Mouse (Mus musculus): Measurements from ENCODE around the gene Lrrc7. TPM values are rescaled to one million over a fixed set of nuclear protein-coding genes. Genes with fewer than 3 reads are reported as not detected.

Lrrc7 gene
- polyA plus RNA-seq, 1 experiment from 2014 or later = 0.97 TPM

- no peaks in the 10 kb centered on the region for H3K27me3 ChIP-seq (ENCODE audit: control insufficient read depth, insufficient read depth, low read length)
- no peaks in the 10 kb centered on the region for H3K4me1 ChIP-seq (ENCODE audit: control insufficient read depth, insufficient read depth, low read length)
- no peak for DNase-seq (ENCODE audit: low spot score, missing footprints)
- H3K27ac ChIP-seq (ENCODE audit: low read depth, low read length) = no peak overlapping the region
- ATAC-seq (ENCODE audit: low FRiP score) = no peak
- no peak overlapping the region for H3K4me3 ChIP-seq (ENCODE audit: low read depth, low read length)
- no peaks in the 10 kb centered on the region for H3K36me3 ChIP-seq (ENCODE audit: control insufficient read depth, insufficient read depth, low read length)
- no peaks in the 10 kb centered on the region for H3K9me3 ChIP-seq (ENCODE audit: control insufficient read depth, low read length)
- no peak overlapping the region for H3K9ac ChIP-seq (ENCODE audit: low read length)
- no peak overlapping the region for H3K4me2 ChIP-seq
- WGBS = 74% methylated on average over 5 of the region's 5 CpGs
These were observed 484.2 kb downstream of the Lrrc7 start for GRCm38 (mm10) chr3:158077828-158078227.

- Histone ChIP-seq H3K9me3 (ENCODE audit: control insufficient read depth, low read length) (no peaks in the 10 kb centered on the region), H3K36me3 (ENCODE audit: control insufficient read depth, insufficient read depth, low read length) (no peaks in the 10 kb centered on the region), H3K27me3 (ENCODE audit: control insufficient read depth, insufficient read depth, low read length) (no peaks in the 10 kb centered on the region), H3K9ac (ENCODE audit: low read length) (no peak overlapping the region), H3K27ac (ENCODE audit: low read depth, low read length) (no peak overlapping the region), H3K4me1 (ENCODE audit: control insufficient read depth, insufficient read depth, low read length) (no peaks in the 10 kb centered on the region), H3K4me2 (no peak overlapping the region), H3K4me3 (ENCODE audit: low read depth, low read length) (no peak overlapping the region)
- DNase-seq (ENCODE audit: low spot score, missing footprints) (no peak), ATAC-seq (ENCODE audit: low FRiP score) (no peak)
- WGBS = 54% methylated on average over 1 of the region's 1 CpGs
These were observed 484.6 kb downstream of the Lrrc7 start for GRCm38 (mm10) chr3:158077380-158077772.

DNA sequence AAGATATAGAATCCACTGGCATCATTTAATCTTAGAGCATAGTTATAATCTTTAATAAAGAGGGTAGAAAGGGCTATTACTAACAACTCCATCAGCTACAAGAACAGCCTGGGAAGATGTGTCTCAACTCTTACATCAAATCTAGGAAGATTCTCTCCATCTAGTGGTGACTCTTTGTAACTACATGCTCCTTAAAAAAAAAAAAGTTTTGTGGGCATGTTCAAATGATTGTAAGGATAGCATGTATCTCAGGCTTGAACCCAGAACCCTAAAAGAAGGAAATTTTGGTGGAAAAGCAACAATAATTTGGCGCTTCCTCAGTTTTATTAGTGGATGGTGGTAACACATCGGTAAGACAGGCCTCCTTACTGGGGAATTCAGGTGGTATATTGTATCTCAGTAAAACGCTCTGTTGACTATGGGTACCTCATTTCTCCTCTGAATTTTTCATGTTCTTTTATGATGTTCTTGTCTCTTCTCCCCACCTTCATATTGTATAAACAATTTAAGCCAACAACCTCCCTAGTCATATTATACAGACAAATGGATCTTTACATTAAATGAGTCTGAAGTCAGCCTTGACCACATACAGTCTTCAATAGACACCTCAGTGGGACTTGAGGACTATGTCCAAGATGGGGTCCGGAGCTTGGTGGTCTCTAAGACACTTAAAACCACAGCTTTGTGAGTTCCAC, 485.2 kb downstream of the Lrrc7 start:
- no peak overlapping the region for H3K4me3 ChIP-seq (ENCODE audit: low read depth, low read length)
- DNase-seq (ENCODE audit: low spot score, missing footprints) (peak; percentile 87), ATAC-seq (ENCODE audit: low FRiP score) (0 out of 2 replicates have a peak, but pooled peaks have one; percentile 47)
- H3K9me3 ChIP-seq (ENCODE audit: control insufficient read depth, low read length) = no peaks in the 10 kb centered on the region
- no peaks in the 10 kb centered on the region for H3K36me3 ChIP-seq (ENCODE audit: control insufficient read depth, insufficient read depth, low read length)
- H3K27ac ChIP-seq (ENCODE audit: low read depth, low read length) = no peak overlapping the region
- H3K27me3 ChIP-seq (ENCODE audit: control insufficient read depth, insufficient read depth, low read length) = no peaks in the 10 kb centered on the region
- H3K4me2 ChIP-seq = no peak overlapping the region
- no peaks in the 10 kb centered on the region for H3K4me1 ChIP-seq (ENCODE audit: control insufficient read depth, insufficient read depth, low read length)
- H3K9ac ChIP-seq (ENCODE audit: low read length) = no peak overlapping the region
- 46% methylated on average over 4 of the region's 4 CpGs for WGBS

DNA sequence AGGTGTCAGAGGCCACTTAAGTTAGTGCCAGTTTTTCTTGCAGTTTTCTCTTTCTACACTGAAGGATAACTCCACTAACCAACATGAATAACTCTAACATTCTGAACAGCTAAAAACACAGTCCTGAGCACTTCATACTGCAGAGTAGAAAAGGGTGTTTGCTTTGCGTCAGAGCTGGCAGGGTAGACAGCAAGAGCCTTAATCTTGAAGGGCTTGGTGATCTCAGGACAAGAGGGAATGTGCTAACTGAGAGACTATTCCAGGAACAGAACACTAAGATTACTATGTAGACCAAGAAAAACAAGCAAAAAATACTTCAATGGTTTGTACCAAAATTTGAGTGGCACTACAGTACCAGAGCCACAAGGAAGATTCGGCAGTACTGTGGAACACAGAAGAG, 487.0 kb downstream of the Lrrc7 start:
- DNase-seq (ENCODE audit: low spot score, missing footprints) (no peak), ATAC-seq (ENCODE audit: low FRiP score) (no peak)
- Histone ChIP-seq H3K4me3 (ENCODE audit: low read depth, low read length) (no peak overlapping the region), H3K36me3 (ENCODE audit: control insufficient read depth, insufficient read depth, low read length) (no peaks in the 10 kb centered on the region), H3K4me1 (ENCODE audit: control insufficient read depth, insufficient read depth, low read length) (no peaks in the 10 kb centered on the region), H3K9ac (ENCODE audit: low read length) (no peak overlapping the region), H3K27me3 (ENCODE audit: control insufficient read depth, insufficient read depth, low read length) (no peaks in the 10 kb centered on the region), H3K27ac (ENCODE audit: low read depth, low read length) (no peak overlapping the region), H3K9me3 (ENCODE audit: control insufficient read depth, low read length) (no peaks in the 10 kb centered on the region), H3K4me2 (no peak overlapping the region)
- WGBS = 91% methylated on average over 2 of the region's 2 CpGs

DNA sequence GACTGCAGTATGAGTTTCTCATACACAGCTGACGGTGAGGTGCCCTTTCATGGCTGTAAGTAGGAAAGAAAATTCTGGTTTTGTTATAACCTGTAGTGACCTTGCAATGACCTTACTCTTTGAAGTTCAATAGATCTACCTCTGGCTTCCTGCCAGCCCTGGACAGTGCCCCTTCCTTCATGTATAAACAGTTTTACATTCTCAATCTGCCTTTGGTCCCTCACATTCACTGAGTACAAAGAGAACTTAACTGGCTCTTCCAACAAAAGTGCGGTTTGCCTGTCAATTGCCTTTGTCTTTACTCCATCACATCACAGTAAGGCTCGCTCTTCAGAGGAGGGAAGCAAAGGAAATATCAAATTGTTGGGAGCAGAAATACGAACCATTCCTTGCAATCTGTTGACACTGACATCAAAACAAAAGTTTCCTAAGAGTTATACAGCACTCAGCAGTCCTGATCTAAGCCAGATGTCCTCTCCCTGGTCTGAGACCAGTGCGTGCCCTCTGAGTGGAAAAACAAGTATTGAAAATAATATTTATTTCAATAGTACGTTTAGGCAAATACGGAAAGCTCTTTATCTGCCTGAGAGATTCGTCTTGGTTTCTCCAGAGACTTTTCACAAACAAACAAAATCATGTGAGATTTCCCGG, 493.3 kb downstream of the Lrrc7 start:
- Histone ChIP-seq H3K4me3 (ENCODE audit: low read depth, low read length) (no peak overlapping the region), H3K27me3 (ENCODE audit: control insufficient read depth, insufficient read depth, low read length) (no peaks in the 10 kb centered on the region), H3K27ac (ENCODE audit: low read depth, low read length) (no peak overlapping the region), H3K9me3 (ENCODE audit: control insufficient read depth, low read length) (no peaks in the 10 kb centered on the region), H3K4me1 (ENCODE audit: control insufficient read depth, insufficient read depth, low read length) (no peaks in the 10 kb centered on the region), H3K36me3 (ENCODE audit: control insufficient read depth, insufficient read depth, low read length) (peaks cover 2% of the 10 kb centered on the region; the same call in 1 of the 2 replicates), H3K4me2 (no peak overlapping the region), H3K9ac (ENCODE audit: low read length) (no peak overlapping the region)
- 79% methylated on average over 9 of the region's 9 CpGs for WGBS
- DNase-seq (ENCODE audit: low spot score, missing footprints) (no peak), ATAC-seq (ENCODE audit: low FRiP score) (no peak)

GRCm38 (mm10) chr3:158067916-158068315, 494.1 kb downstream of the Lrrc7 start:
- peaks cover 2% of the 10 kb centered on the region; the same call in 1 of the 2 replicates for H3K36me3 ChIP-seq (ENCODE audit: control insufficient read depth, insufficient read depth, low read length)
- H3K27me3 ChIP-seq (ENCODE audit: control insufficient read depth, insufficient read depth, low read length) = no peaks in the 10 kb centered on the region
- no peak overlapping the region for H3K4me3 ChIP-seq (ENCODE audit: low read depth, low read length)
- H3K27ac ChIP-seq (ENCODE audit: low read depth, low read length) = no peak overlapping the region
- no peaks in the 10 kb centered on the region for H3K4me1 ChIP-seq (ENCODE audit: control insufficient read depth, insufficient read depth, low read length)
- no peak for ATAC-seq (ENCODE audit: low FRiP score)
- H3K4me2 ChIP-seq = no peak overlapping the region
- WGBS = 94% methylated on average over 7 of the region's 7 CpGs
- H3K9me3 ChIP-seq (ENCODE audit: control insufficient read depth, low read length) = no peaks in the 10 kb centered on the region
- H3K9ac ChIP-seq (ENCODE audit: low read length) = no peak overlapping the region
- no peak for DNase-seq (ENCODE audit: low spot score, missing footprints)

GRCm38 (mm10) chr3:158065256-158065655, 496.8 kb downstream of the Lrrc7 start:
- Histone ChIP-seq H3K4me2 (no peak overlapping the region), H3K9ac (ENCODE audit: low read length) (no peak overlapping the region), H3K9me3 (ENCODE audit: control insufficient read depth, low read length) (no peaks in the 10 kb centered on the region), H3K27me3 (ENCODE audit: control insufficient read depth, insufficient read depth, low read length) (no peaks in the 10 kb centered on the region), H3K4me1 (ENCODE audit: control insufficient read depth, insufficient read depth, low read length) (no peaks in the 10 kb centered on the region), H3K4me3 (ENCODE audit: low read depth, low read length) (no peak overlapping the region), H3K27ac (ENCODE audit: low read depth, low read length) (no peak overlapping the region), H3K36me3 (ENCODE audit: control insufficient read depth, insufficient read depth, low read length) (peaks cover 2% of the 10 kb centered on the region; the same call in 1 of the 2 replicates)
- DNase-seq (ENCODE audit: low spot score, missing footprints) = no peak
- no peak for ATAC-seq (ENCODE audit: low FRiP score)
- 96% methylated on average over 2 of the region's 2 CpGs for WGBS

DNA sequence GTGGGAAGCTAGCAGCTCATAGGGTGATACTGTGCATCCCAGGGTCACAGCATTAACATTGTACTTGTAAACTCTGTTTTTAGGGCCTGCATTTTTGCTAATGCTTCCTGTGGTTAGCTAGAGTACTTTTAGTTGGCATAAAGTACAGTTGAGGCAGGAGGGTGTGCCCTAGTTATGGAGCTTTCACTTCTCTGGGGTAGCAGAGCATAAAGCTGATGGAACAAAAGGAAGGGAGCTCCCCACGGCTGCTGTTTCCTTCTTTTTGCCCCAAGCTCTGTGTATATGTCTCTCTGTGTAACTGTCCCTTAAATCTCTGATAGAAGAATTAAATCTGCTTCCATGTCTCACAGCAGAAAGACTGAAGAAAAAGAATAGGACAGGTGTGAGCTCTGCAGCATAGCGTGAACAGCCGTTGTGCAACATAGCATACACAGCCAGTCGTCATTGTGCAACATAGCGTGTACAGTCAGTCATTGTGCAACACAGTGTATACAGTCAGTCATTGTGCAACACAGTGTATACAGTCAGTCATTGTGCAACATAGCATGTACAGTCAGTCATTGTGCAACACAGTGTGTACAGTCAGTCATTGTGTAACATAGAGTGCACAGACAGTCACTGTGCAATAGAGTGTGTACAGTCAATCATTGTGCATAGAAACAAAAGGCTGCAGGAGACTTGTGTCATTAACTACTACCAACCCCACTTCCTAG, 500.1 kb downstream of the Lrrc7 start:
- H3K4me3 ChIP-seq (ENCODE audit: low read depth, low read length) = no peak overlapping the region
- H3K4me1 ChIP-seq (ENCODE audit: control insufficient read depth, insufficient read depth, low read length) = no peaks in the 10 kb centered on the region
- ATAC-seq (ENCODE audit: low FRiP score) (0 out of 2 replicates have a peak, but pooled peaks have one; percentile 38), DNase-seq (ENCODE audit: low spot score, missing footprints) (no peak)
- H3K4me2 ChIP-seq = no peak overlapping the region
- H3K36me3 ChIP-seq (ENCODE audit: control insufficient read depth, insufficient read depth, low read length) = peaks cover 6% of the 10 kb centered on the region
- WGBS = 93% methylated on average over 5 of the region's 5 CpGs
- no peaks in the 10 kb centered on the region for H3K9me3 ChIP-seq (ENCODE audit: control insufficient read depth, low read length)
- H3K27me3 ChIP-seq (ENCODE audit: control insufficient read depth, insufficient read depth, low read length) = no peaks in the 10 kb centered on the region
- H3K27ac ChIP-seq (ENCODE audit: low read depth, low read length) = no peak overlapping the region
- H3K9ac ChIP-seq (ENCODE audit: low read length) = no peak overlapping the region

All from midbrain, embryonic 11.5 days (tissue).